Mouse (Mus musculus) splenic B cell, adult 2 months (primary cell): ENCODE data around the gene Syne2.

ENCODE experiments used
- DNase-seq: peaks from one replicate; pipeline ENCODE4 v3.0.0-alpha.2; 2011; ENCODE audit warnings: low read depth, low spot score
- H3K27me3 ChIP-seq: 2 replicates; pipeline ENCODE4 v1.6.1; 2012; ENCODE audit warnings: mild to moderate bottlenecking, low read length, moderate library complexity, mixed read lengths; ENCODE audit not compliant: control insufficient read depth, poor library complexity, insufficient read depth, severe bottlenecking
- H3K36me3 ChIP-seq: 2 replicates; pipeline ENCODE4 v1.6.1; 2012; ENCODE audit warnings: mild to moderate bottlenecking, low read length, moderate library complexity, mixed read lengths; ENCODE audit not compliant: control insufficient read depth, poor library complexity, insufficient read depth, severe bottlenecking

Gene Syne2

DNA sequence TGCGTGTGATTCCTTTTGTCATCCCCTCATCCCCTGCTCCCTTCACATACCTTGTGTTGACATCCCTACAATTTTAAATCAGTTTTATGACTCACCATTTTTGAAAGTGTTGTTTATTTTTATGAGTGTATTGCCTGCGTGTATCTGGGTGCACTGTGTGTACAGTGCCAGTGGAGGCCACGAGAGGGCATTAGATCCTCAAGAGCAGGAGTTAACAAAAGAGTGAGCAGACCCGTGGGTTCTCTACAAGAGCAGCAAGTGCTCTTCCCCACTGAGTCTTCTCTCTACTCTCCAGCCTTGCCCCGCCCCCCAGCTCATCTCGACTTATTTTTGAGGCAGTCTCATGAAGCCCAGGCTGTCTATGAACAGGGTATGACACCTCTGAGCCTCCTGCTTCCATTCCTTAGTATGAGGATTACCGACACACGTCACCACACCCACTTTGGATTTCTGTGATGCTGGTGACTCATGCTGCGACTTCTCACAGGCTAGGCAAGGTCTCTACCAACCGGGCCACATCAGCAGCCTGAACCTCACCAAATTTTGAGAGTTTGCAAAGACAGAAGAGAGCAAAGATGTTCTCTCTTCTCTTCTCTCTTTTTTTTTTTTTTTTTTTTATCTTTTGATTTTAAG lies 174.4 kb downstream of the Syne2 start:
- H3K36me3 ChIP-seq: no peaks in the 10 kb centered on the region
- DNase-seq: no peak
- H3K27me3 ChIP-seq: no peaks in the 10 kb centered on the region

DNA sequence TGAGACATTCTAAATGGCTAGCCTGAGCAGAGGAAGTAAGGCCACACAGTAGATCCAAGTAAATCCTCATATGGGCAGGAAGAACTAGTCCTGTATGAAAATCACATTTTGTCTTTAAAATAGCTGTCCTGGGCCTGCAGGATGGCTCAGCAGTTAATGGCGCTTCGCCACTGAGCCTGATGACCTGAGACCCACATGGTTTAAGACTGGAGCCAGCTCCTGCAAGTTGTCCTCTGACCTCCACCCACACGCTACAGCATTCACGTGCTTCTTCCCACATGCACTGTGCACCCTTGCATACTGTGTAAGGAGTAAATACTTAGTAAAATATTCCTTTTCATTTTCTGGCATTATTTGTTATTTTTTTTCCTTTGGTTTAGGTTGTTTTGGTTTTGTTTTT lies 175.0 kb downstream of the Syne2 start:
- no peak for DNase-seq
- Histone ChIP-seq H3K36me3 (no peaks in the 10 kb centered on the region), H3K27me3 (no peaks in the 10 kb centered on the region)

DNA sequence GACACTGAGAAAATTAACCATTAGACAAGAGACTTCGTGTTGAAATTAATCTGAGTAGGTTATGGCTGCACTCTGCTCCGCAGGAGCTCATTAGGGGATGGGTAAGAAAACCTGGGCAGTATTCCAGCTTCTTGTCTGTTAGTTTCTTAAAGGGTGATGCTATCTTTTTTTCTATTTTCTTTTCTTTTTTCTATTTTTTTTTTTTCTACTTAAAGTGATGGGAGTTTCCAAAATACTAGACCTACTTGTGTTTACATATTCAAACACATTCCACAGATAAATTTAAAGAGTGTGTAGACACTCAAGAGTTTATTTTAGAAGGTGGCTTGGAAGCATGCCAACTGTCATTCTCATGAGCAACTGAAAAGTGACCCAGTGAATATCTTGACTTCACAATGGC lies 177.2 kb downstream of the Syne2 start:
- no peaks in the 10 kb centered on the region for H3K27me3 ChIP-seq
- H3K36me3 ChIP-seq: no peaks in the 10 kb centered on the region
- no peak for DNase-seq

DNA sequence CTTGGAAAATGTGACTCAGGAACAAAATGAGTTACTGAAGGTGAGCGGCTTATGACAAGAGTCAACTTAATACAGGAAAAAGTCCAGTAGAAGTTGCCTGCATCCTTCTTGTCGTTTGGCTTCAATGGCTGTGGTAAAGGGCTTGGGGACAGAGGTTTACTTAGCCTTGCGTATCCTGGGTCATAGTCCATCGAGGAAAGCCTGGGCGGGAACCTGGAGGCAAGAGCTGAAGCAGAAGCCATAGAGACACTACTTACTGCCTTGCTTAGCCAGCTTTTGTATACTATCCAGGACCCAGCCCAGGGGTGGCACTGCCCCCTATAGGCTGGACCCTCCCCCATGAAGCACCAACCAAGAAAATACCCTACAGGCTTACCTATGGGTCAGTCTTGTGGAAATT lies 179.6 kb downstream of the Syne2 start:
- no peak for DNase-seq
- no peaks in the 10 kb centered on the region for H3K27me3 ChIP-seq
- no peaks in the 10 kb centered on the region for H3K36me3 ChIP-seq

DNA sequence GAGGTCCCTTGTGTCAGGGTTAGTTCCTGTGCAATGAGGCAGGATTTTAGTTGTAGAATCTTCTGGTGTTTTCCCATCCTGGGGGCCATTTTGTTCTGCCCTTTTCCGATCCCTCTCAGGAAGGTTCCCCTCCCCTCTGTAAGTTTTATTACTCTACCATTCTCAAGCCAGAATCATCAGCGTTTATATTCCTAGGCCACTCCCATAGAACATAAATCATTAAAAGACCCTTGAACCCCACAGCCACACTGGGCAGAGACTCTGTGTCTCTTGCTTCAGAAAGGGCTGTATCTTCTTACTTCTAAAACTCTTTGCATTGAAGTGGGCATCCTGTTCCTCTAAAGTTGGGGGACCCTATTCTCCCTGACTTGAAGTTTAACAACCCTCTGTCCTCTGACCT lies 180.5 kb downstream of the Syne2 start:
- Histone ChIP-seq H3K36me3 (no peaks in the 10 kb centered on the region), H3K27me3 (no peaks in the 10 kb centered on the region)

DNA sequence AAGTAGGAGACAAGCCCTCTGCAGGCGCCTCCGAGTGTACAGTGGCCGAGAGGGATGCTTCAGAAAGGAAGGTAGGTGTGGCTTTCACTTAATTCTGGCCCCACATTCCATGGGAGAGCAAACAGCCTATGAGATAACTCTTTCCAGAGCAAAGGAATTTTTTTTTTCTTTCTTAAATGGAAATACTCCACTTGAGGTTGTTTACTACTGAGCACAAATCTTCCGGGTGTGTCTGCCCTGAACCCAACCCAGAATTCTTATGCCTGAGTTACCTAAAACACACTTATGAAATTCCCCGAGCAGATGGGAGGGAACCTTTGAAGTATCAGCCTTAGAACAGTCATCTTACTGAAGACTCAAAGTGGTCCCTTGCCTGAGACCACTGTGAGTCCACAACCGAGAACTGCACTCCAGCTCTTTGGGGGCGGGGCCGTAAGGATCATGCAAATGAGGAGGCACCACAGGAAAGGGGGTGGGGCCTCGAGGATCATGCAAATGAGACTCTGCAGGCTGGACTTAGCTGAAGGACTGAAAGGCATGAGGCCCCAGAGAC lies 186.8 kb downstream of the Syne2 start:
- peak; percentile 4 for DNase-seq
- Histone ChIP-seq H3K36me3 (no peaks in the 10 kb centered on the region), H3K27me3 (no peaks in the 10 kb centered on the region)

More for the DNA sequence above, 180.5 kb downstream of the Syne2 start:
- no peak for DNase-seq

DNA sequence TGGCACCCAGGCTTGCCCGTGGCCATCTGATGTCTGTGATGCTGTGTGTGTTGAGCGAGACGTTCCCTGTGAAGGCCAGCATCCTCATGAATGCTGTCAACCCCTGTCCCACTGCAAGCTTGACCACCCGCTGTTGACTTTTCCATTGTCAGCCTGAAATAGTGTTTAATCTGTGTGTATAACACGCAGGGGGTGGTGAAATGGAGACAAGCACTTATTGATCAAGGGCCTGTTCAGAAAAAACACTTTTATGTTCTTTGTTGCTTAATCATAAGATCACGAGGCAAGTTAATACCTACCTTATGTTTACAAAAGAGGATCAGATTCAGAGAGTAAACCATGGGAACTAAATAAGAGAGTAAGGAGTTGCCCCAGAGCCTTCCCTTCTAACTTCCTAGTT lies 191.1 kb downstream of the Syne2 start:
- no peak for DNase-seq
- H3K27me3 ChIP-seq: no peaks in the 10 kb centered on the region
- H3K36me3 ChIP-seq: no peaks in the 10 kb centered on the region

DNA sequence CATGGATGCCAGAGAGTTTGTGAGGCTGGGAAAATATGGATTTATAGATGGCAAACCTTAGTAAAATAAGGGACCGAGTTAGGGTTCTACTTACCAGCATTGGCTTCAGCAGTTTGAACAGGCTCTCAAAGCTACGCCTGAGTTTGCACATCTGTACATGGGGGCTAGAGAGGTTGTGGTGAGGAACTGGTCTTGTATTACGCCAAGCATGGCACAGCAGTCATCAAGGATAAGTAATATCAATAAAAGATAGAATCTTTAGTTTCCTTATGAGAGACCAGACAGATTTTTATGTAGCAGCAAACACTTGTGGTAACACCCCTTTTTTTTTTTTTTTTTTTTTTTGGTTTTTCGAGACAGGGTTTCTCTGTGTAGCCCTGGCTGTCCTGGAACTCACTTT lies 194.9 kb downstream of the Syne2 start:
- DNase-seq: no peak
- no peaks in the 10 kb centered on the region for H3K36me3 ChIP-seq
- H3K27me3 ChIP-seq: no peaks in the 10 kb centered on the region

DNA sequence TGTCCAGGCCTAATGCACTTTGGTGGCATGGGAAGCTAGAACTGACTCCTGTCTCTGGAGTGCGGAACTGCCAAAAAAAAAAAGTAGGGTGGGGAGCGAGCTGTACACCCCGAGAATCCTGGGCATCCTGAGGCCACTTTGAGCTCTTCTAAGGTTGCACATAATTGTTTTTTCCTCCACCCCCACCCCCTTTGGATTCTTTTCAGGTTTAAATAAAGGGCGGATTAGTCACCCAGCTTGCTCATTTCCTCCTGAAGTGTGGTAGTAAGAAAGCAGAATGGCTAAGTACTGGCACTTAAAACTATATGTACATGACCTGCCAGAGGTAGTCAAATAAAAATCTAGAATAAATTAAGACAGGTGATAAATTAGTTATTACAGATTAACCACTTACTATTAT lies 195.5 kb downstream of the Syne2 start:
- no peaks in the 10 kb centered on the region for H3K27me3 ChIP-seq
- DNase-seq: no peak
- H3K36me3 ChIP-seq: no peaks in the 10 kb centered on the region

DNA sequence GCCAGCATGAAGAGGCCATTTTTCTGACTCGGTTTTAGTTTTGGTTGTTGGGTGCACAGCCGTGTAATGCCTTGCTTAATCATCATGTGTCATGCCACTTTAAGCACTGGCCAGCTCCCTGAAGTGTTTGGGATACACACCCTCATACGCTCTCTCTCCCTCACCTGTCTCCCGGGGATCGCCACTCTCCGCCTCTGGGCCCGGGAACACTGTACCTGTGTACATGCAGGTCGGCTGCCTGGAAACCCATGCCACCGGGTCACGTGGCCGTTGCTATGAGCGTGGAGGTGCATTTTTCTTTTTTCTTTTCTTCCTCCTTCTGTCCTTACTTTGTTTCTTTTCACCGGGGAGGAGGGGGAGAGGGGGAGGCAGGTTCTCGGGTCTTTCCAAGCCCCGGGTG lies 197.1 kb downstream of the Syne2 start:
- Histone ChIP-seq H3K27me3 (no peaks in the 10 kb centered on the region), H3K36me3 (no peaks in the 10 kb centered on the region)
- no peak for DNase-seq

DNA sequence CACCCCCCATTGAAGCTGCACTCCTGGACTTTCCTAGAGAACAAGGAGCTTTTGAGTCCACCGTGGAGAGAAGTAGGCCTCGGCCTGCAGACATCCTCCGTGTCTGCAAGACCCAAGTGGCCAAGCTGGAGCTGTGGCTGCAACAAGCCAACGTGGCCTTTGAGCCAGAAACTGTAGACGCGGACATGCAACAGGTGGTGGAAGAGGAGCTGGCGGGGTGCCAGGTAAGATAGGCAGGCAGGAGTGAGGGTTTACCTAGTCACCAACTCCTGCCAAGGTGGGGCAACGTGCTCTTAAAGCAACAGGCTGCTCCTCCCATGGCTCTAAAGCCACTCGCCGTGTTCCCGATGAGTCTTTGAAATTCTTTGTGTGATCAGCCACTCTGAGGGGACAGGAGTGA lies 197.6 kb downstream of the Syne2 start:
- Histone ChIP-seq H3K36me3 (no peaks in the 10 kb centered on the region), H3K27me3 (no peaks in the 10 kb centered on the region)
- DNase-seq: peak; percentile 2

DNA sequence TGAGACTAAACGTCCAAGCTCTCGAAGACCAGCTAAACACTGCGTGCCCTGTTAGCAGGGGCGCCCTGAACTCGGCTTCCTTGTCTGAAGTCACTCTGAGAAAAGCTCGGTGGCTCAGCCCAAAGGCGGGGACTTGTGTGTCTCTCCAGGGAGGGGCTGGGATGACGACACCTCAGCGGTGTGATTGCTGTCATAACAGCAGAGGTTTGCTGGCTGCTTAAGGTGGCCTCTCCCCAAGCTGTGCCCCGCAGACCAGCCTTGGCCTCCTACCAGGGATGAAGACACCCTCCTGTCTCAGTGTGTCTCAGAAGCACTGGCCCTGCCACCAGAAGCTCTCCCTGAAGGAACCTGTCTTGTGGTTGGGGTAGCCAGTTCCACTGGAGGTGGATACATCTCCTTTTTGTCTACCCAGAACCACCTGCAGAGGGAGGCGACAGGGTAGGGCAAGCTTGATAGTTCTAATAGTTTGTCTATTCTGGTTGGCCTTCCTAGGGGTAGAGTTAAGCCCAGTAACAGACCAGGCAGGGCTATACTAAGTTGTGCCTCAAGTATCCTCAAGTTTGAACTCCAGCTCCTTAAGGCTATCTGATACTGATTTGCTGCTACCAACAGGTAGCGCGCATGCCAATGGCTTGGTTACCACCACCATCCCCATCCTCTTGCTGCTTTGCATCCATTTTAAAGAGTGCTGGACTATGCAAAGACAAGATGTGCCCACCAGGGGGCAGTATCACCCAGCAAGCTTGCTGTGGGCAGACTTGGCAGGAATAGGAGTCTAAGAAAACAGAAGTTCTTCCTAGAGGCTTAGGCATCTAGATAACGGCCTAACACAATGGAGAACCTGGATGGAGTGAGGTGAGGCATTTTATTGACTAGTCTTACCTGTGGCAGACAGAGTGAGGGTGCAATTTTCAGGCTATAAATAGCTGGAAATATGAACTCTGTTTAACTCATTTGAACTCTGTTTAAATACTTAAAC lies 198.5 kb downstream of the Syne2 start:
- no peaks in the 10 kb centered on the region for H3K27me3 ChIP-seq
- H3K36me3 ChIP-seq: no peaks in the 10 kb centered on the region
- DNase-seq: peak; percentile 89

DNA sequence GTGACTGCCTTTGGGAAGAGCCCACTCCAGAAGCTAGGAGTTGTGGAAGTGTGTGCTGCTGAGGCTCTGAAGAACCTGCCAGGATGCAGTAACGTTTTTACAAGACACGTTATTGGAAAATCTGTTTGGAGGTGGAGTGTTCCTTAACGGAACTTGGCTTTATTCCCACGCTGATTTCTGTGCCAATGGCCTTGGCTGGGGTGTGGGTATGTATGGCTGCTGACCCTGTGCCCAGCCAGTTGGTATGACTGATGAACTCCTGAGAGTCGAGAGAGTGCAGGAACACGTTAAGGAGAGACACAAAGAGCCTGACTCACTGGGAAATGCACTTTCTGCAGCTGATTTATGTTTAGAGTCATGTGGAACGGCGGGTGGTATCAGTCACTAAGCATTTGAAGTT lies 200.7 kb downstream of the Syne2 start:
- no peak for DNase-seq
- Histone ChIP-seq H3K27me3 (no peaks in the 10 kb centered on the region), H3K36me3 (no peaks in the 10 kb centered on the region)

DNA sequence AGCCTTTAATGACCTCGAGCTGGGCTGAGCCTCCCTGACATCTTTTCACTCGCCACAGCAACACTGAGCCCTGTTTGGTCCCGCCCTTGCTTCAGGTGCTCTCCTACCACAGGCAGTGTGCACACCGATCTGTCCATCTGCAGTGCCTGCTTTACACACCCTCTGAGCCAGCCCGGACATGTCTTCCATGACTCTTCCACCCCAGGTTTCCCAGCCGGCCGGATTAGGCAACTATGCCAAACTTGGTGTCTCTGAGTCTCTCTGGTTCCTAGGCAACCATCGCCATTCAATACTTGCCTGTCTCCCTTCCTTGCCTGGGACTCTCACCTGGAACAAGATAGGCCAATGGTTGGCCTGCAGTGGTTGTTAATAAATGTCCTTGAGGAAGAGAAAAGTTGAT lies 224.4 kb downstream of the Syne2 start:
- Histone ChIP-seq H3K27me3 (no peaks in the 10 kb centered on the region), H3K36me3 (no peaks in the 10 kb centered on the region)
- DNase-seq: no peak

DNA sequence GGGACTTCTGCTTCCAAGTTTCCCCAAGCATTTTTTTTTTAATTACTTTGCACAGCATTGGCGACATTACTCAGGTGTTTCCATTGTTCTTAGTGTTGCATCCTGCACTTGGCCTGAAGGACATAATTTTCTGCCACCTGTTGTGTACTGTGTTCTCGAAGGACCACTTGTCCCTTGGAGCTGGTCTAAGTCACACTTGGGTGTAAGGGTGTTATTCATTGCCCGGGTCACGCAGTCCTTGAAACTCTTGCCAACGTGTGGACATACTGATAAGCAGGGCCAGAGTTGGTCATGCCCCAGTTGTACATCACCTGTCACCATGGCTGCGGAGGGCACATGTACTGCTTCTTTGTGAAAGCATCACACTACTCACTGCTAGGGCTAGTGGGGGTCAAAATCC lies 228.6 kb downstream of the Syne2 start:
- DNase-seq: no peak
- no peaks in the 10 kb centered on the region for H3K36me3 ChIP-seq
- no peaks in the 10 kb centered on the region for H3K27me3 ChIP-seq
